In genomic region chr8:47675786-47676185, GRCm38 (mm10) we compare ENCODE assay signal across 8 mouse cellular contexts. TPM values are rescaled to one million over a fixed set of nuclear protein-coding genes. Genes with fewer than 3 reads are reported as not detected.
DNase-seq lines count a peak whose midpoint lies in the region; ATAC-seq and TF ChIP-seq lines count a peak whose summit lies in the region.

No protein-coding gene starts in this region.

- no peak for TF ChIP-seq POLR2A in ES-Bruce4 (IDR thresholded peaks at IDR 0.05; ENCODE audit: insufficient read depth, low read length)

- H3K27ac ChIP-seq in layer of hippocampus, adult 2 months, result peak overlapping the region; percentile 98
- peak overlapping the region; percentile 86 for H3K27ac ChIP-seq in ES-Bruce4 (ENCODE audit: insufficient read depth, low read length)
- peak overlapping the region; percentile 95 for H3K27ac ChIP-seq in hindbrain, embryonic 13.5 days

- TF ChIP-seq CTCF in layer of hippocampus, adult 2 months (conservative IDR thresholded peaks at IDR 0.05), result peak; percentile 55
- TF ChIP-seq CTCF in ES-Bruce4 (IDR thresholded peaks at IDR 0.05; ENCODE audit: low read depth, low read length), result no peak

- H3K4me1 ChIP-seq in ES-Bruce4 (ENCODE audit: control insufficient read depth, insufficient read depth, low read length), result no peaks in the 10 kb centered on the region
- H3K4me1 ChIP-seq in hindbrain, embryonic 13.5 days (replicated peaks), result peaks cover 13% of the 10 kb centered on the region

- peak overlapping the region; percentile 97 for H3K9ac ChIP-seq in ES-Bruce4 (ENCODE audit: low read depth, poor library complexity, severe bottlenecking)
- H3K9ac ChIP-seq in hindbrain, embryonic 13.5 days, result peak overlapping the region; percentile 90

- under 1% methylated on average over 20 of the region's 20 CpGs for WGBS in hindbrain, embryonic 13.5 days

- peak overlapping the region; percentile 90 for H3K4me3 ChIP-seq in layer of hippocampus, adult 2 months
- peak overlapping the region; percentile 98 for H3K4me3 ChIP-seq in ES-Bruce4 (ENCODE audit: low read depth, low read length)
- H3K4me3 ChIP-seq in hindbrain, embryonic 13.5 days, result peak overlapping the region; percentile 92

- no peaks in the 10 kb centered on the region for H3K9me3 ChIP-seq in ES-Bruce4 (replicated peaks; ENCODE audit: control insufficient read depth, insufficient read depth, low read length, poor library complexity, severe bottlenecking)
- no peaks in the 10 kb centered on the region for H3K9me3 ChIP-seq in hindbrain, embryonic 13.5 days

- H3K36me3 ChIP-seq in ES-Bruce4 (ENCODE audit: control insufficient read depth, insufficient read depth, low read length, poor library complexity, severe bottlenecking), result peaks cover 7% of the 10 kb centered on the region; the same call in 1 of the 2 replicates
- H3K36me3 ChIP-seq in hindbrain, embryonic 13.5 days, result no peaks in the 10 kb centered on the region

- DNase-seq in layer of hippocampus, adult 2 months (ENCODE audit: low spot score in 2 of 2), result peak in 1 of 2 experiments; percentile 19
- DNase-seq in layer of hippocampus, postnatal 36 days, result no peak
- DNase-seq in c-Kit-positive CD71-positive TER-119-positive erythroid progenitor cells, embryonic 14.5 days (ENCODE audit: low spot score), result peak; percentile 65
- DNase-seq in yolk sac, embryonic 10.5 days (ENCODE audit: low spot score), result peak; percentile 75
- no peak for DNase-seq in gastrocnemius, postnatal 10 days

- ATAC-seq in hindbrain, embryonic 13.5 days (ENCODE audit: low FRiP score), result peak; percentile 19; the same call in 1 of the 2 replicates
- peak; percentile 32 for ATAC-seq in megakaryocyte-erythroid progenitor cell, adult 5-6 weeks (replicated peaks; ENCODE audit: low FRiP score, low TSS enrichment, poor library complexity, severe bottlenecking)

- no peaks in the 10 kb centered on the region for H3K27me3 ChIP-seq in ES-Bruce4 (ENCODE audit: control insufficient read depth, insufficient read depth, low read length, poor library complexity, severe bottlenecking)
- no peaks in the 10 kb centered on the region for H3K27me3 ChIP-seq in hindbrain, embryonic 13.5 days

- H3K4me2 ChIP-seq in hindbrain, embryonic 13.5 days, result peak overlapping the region; percentile 77

- TF ChIP-seq EP300 in ES-Bruce4 (IDR thresholded peaks at IDR 0.05; ENCODE audit: insufficient read depth, low read depth, low read length), result no peak

RNA-seq across cellular contexts. Expression of gene Ing2, which starts 0.4 kb away (rescaled TPM):
- 10 to 100 TPM; 36.1 to 36.8 TPM for total RNA-seq in layer of hippocampus, adult 2 months (2021)
- total RNA-seq in layer of hippocampus, postnatal 36 days (2021), result 10 to 100 TPM; 33.5 to 37.0 TPM
- 25.3 and 31.4 TPM in 2 replicates for polyA plus RNA-seq in ES-Bruce4 (2011; ENCODE audit: insufficient read depth, insufficient read length, low read depth, missing spikeins)
- polyA plus RNA-seq in hindbrain, embryonic 13.5 days (2015; fragmentation: Nextera tagmentation; extraction: Ambion mirVana), result 5.6 and 6.2 TPM in 2 replicates
- 30.6 and 54.4 TPM in 2 replicates for total RNA-seq in megakaryocyte-erythroid progenitor cell, adult 5-6 weeks (2014; fragmentation: Nextera tagmentation)
- 14.6 and 58.2 TPM in 2 replicates for total RNA-seq in megakaryocyte-erythroid progenitor cell, adult 5-6 weeks (2017)
- total RNA-seq in gastrocnemius, postnatal 10 days (2021), result 10 to 100 TPM; 28.9 to 31.6 TPM

RNA-seq across cellular contexts. Expression of gene Cdkn2aip, which starts 37.9 kb away (rescaled TPM):
- 10 to 100 TPM; 14.3 to 17.2 TPM for total RNA-seq in layer of hippocampus, adult 2 months (2021)
- 10 to 100 TPM; 16.6 to 17.3 TPM for total RNA-seq in layer of hippocampus, postnatal 36 days (2021)
- polyA plus RNA-seq in ES-Bruce4 (2011; ENCODE audit: insufficient read depth, insufficient read length, low read depth, missing spikeins), result 12.0 and 12.2 TPM in 2 replicates
- 41.0 and 41.4 TPM in 2 replicates for polyA plus RNA-seq in hindbrain, embryonic 13.5 days (2015; fragmentation: Nextera tagmentation; extraction: Ambion mirVana)
- 11.8 and 12.6 TPM in 2 replicates for total RNA-seq in megakaryocyte-erythroid progenitor cell, adult 5-6 weeks (2014; fragmentation: Nextera tagmentation)
- 25.0 and 26.7 TPM in 2 replicates for total RNA-seq in megakaryocyte-erythroid progenitor cell, adult 5-6 weeks (2017)
- 1 to 10 TPM; 5.5 to 6.7 TPM for total RNA-seq in gastrocnemius, postnatal 10 days (2021)

Comparison
In these comparisons a context has a peak if more than half of its experiments do, and no peak if none do; other contexts are left out.
1. DNase-seq: peak in c-Kit-positive CD71-positive TER-119-positive erythroid progenitor cells, embryonic 14.5 days (single experiment) and yolk sac, embryonic 10.5 days (single experiment); none in layer of hippocampus, postnatal 36 days (0 of 2) and gastrocnemius, postnatal 10 days (single experiment).
2. Peak in every context shown above with its lines, with median percentiles within 50 percentile points of each other: H3K27ac ChIP-seq and H3K4me3 ChIP-seq.